Mouse (Mus musculus) midbrain, embryonic 13.5 days (tissue): ENCODE measurements around the gene Ppp4r4. TPM values are rescaled to one million over a fixed set of nuclear protein-coding genes. Genes with fewer than 3 reads are reported as not detected.
A peak's percentile ranks its signal among the peaks of the same experiment; 100 is the strongest.

Experiments used
- ATAC-seq: fragments of 200-750 bp; cut with Nextera tagmentation; 2 replicates; pipeline ENCODE4 v1.8.0; 2017; ENCODE audit warnings: mild to moderate bottlenecking, moderate TSS enrichment, moderate library complexity
- H3K27ac ChIP-seq: fragments of 300-500 bp; sonication (generic); 2 replicates; pipeline ENCODE4 v1.5.1; 2015; ENCODE audit warnings: inconsistent platforms, mild to moderate bottlenecking, moderate library complexity
- H3K27me3 ChIP-seq: fragments of 300-500 bp; sonication (generic); 2 replicates; pipeline ENCODE4 v1.6.1; 2015; ENCODE audit warnings: mild to moderate bottlenecking, inconsistent platforms
- H3K36me3 ChIP-seq: fragments of 300-500 bp; sonication (generic); 2 replicates; pipeline ENCODE4 v1.6.1; 2015; ENCODE audit warnings: mild to moderate bottlenecking, inconsistent platforms
- H3K4me1 ChIP-seq: fragments of 300-500 bp; sonication (generic); replicated peaks from 2 replicates; pipeline ENCODE4 v1.6.1; 2015; ENCODE audit warnings: inconsistent platforms
- H3K4me2 ChIP-seq: fragments of 300-500 bp; sonication (generic); replicated peaks from 2 replicates; pipeline ENCODE4 v1.6.1; 2015; ENCODE audit warnings: moderate library complexity, mild to moderate bottlenecking, inconsistent platforms
- H3K4me3 ChIP-seq: fragments of 300-500 bp; sonication (generic); replicated peaks from 2 replicates; pipeline ENCODE4 v1.5.1; 2015; ENCODE audit warnings: mild to moderate bottlenecking, inconsistent platforms
- H3K9ac ChIP-seq: fragments of 300-500 bp; sonication (generic); replicated peaks from 2 replicates; pipeline ENCODE4 v1.6.1; 2015; ENCODE audit warnings: mild to moderate bottlenecking, inconsistent platforms
- H3K9me3 ChIP-seq: fragments of 300-500 bp; sonication (generic); 2 replicates; pipeline ENCODE4 v1.6.1; 2016; ENCODE audit warnings: mild to moderate bottlenecking, inconsistent platforms
- WGBS: fragments of 180-500 bp; shearing (Covaris S2); methylation state at CpG from one replicate; pipeline ENCODE4 v1.1.7; 2015; 5-methylcytosine and 5-hydroxymethylcytosine counted together
- polyA plus RNA-seq: library from polyadenylated mRNA; unstranded; fragments of >200 nt; fragmentation: Nextera tagmentation; extraction: Ambion mirVana; gene quantifications from 2 replicates; pipeline ENCODE4 v1.2.1, GENCODE M21; 2015

The Ppp4r4 gene
- polyA plus RNA-seq, 1 experiment from 2014 or later: 2.2 TPM

DNA sequence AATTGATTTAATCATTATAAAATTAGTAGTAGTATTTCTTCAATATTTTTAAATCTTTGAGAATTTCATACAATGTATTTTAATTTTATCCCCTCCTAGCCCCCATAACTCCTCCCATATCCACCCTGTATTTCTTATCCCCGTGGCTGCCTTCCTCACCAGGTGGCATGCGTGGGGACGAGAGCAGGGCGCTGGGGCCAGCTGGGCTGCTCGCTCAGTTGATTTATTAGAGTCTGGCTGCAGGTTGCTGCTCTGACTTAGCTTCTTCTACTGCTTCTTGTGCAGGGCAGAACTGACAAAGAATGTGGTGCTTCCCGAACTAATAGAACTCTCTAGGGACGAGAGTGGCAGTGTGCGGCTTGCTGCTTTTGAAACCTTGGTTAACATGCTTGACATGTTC, 51.7 kb downstream of the Ppp4r4 start:
- no peaks in the 10 kb centered on the region for H3K9me3 ChIP-seq
- H3K9ac ChIP-seq: no peak overlapping the region
- no peak for ATAC-seq
- no peaks in the 10 kb centered on the region for H3K27me3 ChIP-seq
- no peak overlapping the region for H3K4me3 ChIP-seq
- H3K27ac ChIP-seq: no peak overlapping the region
- H3K4me2 ChIP-seq: no peak overlapping the region
- 89% methylated on average over 8 of the region's 8 CpGs for WGBS
- no peaks in the 10 kb centered on the region for H3K4me1 ChIP-seq
- no peaks in the 10 kb centered on the region for H3K36me3 ChIP-seq

- Histone ChIP-seq H3K9me3 (no peaks in the 10 kb centered on the region), H3K4me1 (peaks cover 6% of the 10 kb centered on the region; the same call in 1 of the 2 replicates), H3K4me2 (no peak overlapping the region), H3K4me3 (no peak overlapping the region), H3K9ac (no peak overlapping the region), H3K27me3 (no peaks in the 10 kb centered on the region), H3K27ac (no peak overlapping the region), H3K36me3 (no peaks in the 10 kb centered on the region)
- WGBS: 80% methylated on average over 2 of the region's 2 CpGs
- no peak for ATAC-seq
Observed at GRCm38 (mm10) chr12:103598411-103598810, 66.3 kb downstream of the Ppp4r4 start.

GRCm38 (mm10) chr12:103600364-103600763, 68.3 kb downstream of the Ppp4r4 start:
- Histone ChIP-seq H3K9ac (no peak overlapping the region), H3K27me3 (no peaks in the 10 kb centered on the region), H3K4me2 (no peak overlapping the region), H3K27ac (no peak overlapping the region), H3K4me1 (peaks cover 6% of the 10 kb centered on the region; the same call in 1 of the 2 replicates), H3K36me3 (no peaks in the 10 kb centered on the region), H3K4me3 (no peak overlapping the region), H3K9me3 (no peaks in the 10 kb centered on the region)
- 18% methylated on average over 3 of the region's 3 CpGs for WGBS
- ATAC-seq: no peak

- H3K9ac ChIP-seq: no peak overlapping the region
- no peaks in the 10 kb centered on the region for H3K36me3 ChIP-seq
- no peaks in the 10 kb centered on the region for H3K27me3 ChIP-seq
- ATAC-seq: no peak
- no peak overlapping the region for H3K4me2 ChIP-seq
- H3K9me3 ChIP-seq: no peaks in the 10 kb centered on the region
- H3K4me1 ChIP-seq: peaks cover 6% of the 10 kb centered on the region; the same call in 1 of the 2 replicates
- H3K27ac ChIP-seq: no peak overlapping the region
- H3K4me3 ChIP-seq: no peak overlapping the region
- WGBS: 85% methylated on average over 3 of the region's 3 CpGs
Observed at GRCm38 (mm10) chr12:103601839-103602238, 69.8 kb downstream of the Ppp4r4 start.

DNA sequence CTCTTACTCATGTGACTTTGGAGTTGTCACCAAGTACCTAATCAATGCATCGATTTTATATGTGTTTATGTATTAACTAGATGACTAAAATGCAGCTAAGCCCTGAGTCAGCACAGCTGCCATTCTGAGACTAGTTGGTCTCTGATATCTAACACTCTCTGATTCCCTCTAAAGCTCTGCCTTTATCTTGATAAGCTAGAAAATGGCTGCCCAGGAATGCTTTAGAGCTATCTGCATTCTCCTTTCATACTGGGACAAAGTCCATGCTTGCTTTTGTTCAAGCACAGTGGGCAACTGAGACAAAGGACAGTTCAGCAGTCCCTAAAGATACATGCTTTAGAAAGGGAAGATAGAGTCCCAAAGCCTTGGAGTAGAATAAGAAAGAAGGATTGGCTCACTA, 83.1 kb downstream of the Ppp4r4 start:
- Histone ChIP-seq H3K27me3 (no peaks in the 10 kb centered on the region), H3K27ac (no peak overlapping the region), H3K36me3 (0 out of 2 replicates have a peak, but pooled peaks cover 7% of the 10 kb centered on the region), H3K4me3 (no peak overlapping the region), H3K4me1 (no peaks in the 10 kb centered on the region), H3K9ac (no peak overlapping the region), H3K9me3 (no peaks in the 10 kb centered on the region), H3K4me2 (no peak overlapping the region)
- ATAC-seq: no peak
- WGBS: 90% methylated on average over 1 of the region's 1 CpGs

- H3K4me3 ChIP-seq: no peak overlapping the region
- ATAC-seq: no peak
- WGBS: 86% methylated on average over 4 of the region's 4 CpGs
- no peaks in the 10 kb centered on the region for H3K27me3 ChIP-seq
- H3K27ac ChIP-seq: no peak overlapping the region
- H3K9me3 ChIP-seq: no peaks in the 10 kb centered on the region
- no peak overlapping the region for H3K4me2 ChIP-seq
- no peaks in the 10 kb centered on the region for H3K4me1 ChIP-seq
- H3K36me3 ChIP-seq: 0 out of 2 replicates have a peak, but pooled peaks cover 7% of the 10 kb centered on the region
- H3K9ac ChIP-seq: no peak overlapping the region
Observed at GRCm38 (mm10) chr12:103615734-103616133, 83.7 kb downstream of the Ppp4r4 start.

DNA sequence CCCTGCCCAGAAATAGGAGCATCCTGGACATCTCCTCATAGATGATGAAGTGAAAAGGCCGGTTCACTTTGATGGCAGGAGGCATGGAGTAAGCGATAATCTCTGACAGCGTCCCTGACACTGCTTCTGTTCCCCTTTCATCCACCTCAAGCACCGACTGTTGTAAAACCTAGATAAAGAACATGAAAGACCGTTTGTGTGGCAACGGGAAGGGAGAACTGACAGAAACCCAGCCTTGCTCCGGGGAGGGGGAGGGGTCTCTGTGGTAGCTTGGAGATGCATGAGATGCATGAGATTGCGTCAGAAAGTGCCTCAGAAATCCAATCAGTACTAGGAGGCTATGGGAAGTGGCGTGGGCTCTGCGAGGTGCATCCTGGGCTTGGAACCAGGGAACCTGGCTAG, 84.8 kb downstream of the Ppp4r4 start:
- H3K27ac ChIP-seq: no peak overlapping the region
- ATAC-seq: no peak

GRCm38 (mm10) chr12:103631203-103631612, 99.1 kb downstream of the Ppp4r4 start, which contains the start of gene Serpina10:
Serpina10 (minus strand) TSS chr12:103631444.
- Histone ChIP-seq H3K4me1 (no peaks in the 10 kb centered on the region), H3K27me3 (no peaks in the 10 kb centered on the region), H3K27ac (no peak within 1 kb of the TSS), H3K9me3 (no peaks in the 10 kb centered on the region), H3K4me2 (no peak within 1 kb of the TSS), H3K9ac (no peak within 1 kb of the TSS), H3K36me3 (no peaks in the 10 kb centered on the region), H3K4me3 (no peak within 1 kb of the TSS)
- no peak for ATAC-seq
- 77% methylated on average over 3 of the region's 3 CpGs for WGBS

More for the DNA sequence above, 84.8 kb downstream of the Ppp4r4 start:
- H3K4me2 ChIP-seq: no peak overlapping the region
- no peak overlapping the region for H3K4me3 ChIP-seq
- H3K9me3 ChIP-seq: no peaks in the 10 kb centered on the region
- H3K36me3 ChIP-seq: 0 out of 2 replicates have a peak, but pooled peaks cover 7% of the 10 kb centered on the region
- H3K27me3 ChIP-seq: no peaks in the 10 kb centered on the region
- no peak overlapping the region for H3K9ac ChIP-seq
- WGBS: 90% methylated on average over 10 of the region's 10 CpGs
- H3K4me1 ChIP-seq: no peaks in the 10 kb centered on the region

DNA sequence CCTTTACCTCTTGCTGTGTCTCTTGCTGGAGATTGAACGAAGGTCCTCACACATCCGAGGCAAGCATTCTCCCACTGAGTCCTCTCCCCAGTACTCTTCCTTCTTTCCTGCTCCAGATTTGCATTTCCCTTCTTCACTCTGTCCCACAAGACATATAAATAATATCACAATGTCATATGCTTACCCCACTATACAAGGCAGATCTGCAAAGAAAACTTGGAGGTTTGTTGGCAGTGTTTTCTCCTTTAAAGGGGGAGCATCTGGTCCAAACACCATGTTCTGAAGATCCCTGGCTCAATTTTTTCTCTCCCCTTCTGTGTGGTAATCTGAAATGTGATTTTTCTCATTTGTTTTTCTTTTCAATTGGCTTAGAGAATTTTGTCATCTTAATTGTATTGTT, 102.3 kb downstream of the Ppp4r4 start:
- Histone ChIP-seq H3K9ac (no peak overlapping the region), H3K27ac (no peak overlapping the region), H3K27me3 (no peaks in the 10 kb centered on the region), H3K9me3 (no peaks in the 10 kb centered on the region), H3K4me1 (no peaks in the 10 kb centered on the region), H3K36me3 (no peaks in the 10 kb centered on the region), H3K4me2 (no peak overlapping the region), H3K4me3 (no peak overlapping the region)
- ATAC-seq: no peak
- WGBS: 82% methylated on average over 2 of the region's 2 CpGs

DNA sequence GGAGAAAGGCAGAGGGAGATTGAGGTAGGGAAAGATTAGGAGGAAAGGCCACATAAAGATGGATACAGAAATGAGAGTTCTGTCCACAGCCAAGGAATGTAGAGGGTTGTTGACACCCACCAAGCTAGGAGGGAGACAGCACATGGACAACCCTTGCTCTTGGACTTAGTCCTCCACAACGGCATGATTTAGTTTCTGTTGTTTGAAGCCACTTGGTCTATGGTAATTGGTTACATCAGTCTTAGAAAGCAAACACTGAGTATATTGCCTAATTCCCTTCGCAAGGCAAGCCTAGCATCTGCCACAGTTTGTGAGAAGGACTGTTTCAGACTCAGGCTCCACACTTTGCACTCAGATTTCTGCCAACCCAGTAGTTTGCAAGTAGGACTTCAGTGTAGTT, 103.8 kb downstream of the Ppp4r4 start:
- WGBS: 87% methylated on average over 2 of the region's 2 CpGs
- H3K27me3 ChIP-seq: no peaks in the 10 kb centered on the region
- no peak overlapping the region for H3K9ac ChIP-seq
- H3K4me3 ChIP-seq: no peak overlapping the region
- H3K9me3 ChIP-seq: no peaks in the 10 kb centered on the region
- no peak overlapping the region for H3K27ac ChIP-seq
- no peak for ATAC-seq
- H3K4me1 ChIP-seq: no peaks in the 10 kb centered on the region
- no peaks in the 10 kb centered on the region for H3K36me3 ChIP-seq
- no peak overlapping the region for H3K4me2 ChIP-seq

- no peaks in the 10 kb centered on the region for H3K27me3 ChIP-seq
- no peak overlapping the region for H3K4me2 ChIP-seq
- 0 out of 2 replicates have a peak, but pooled peaks have one; percentile 60 for ATAC-seq
- H3K36me3 ChIP-seq: no peaks in the 10 kb centered on the region
- H3K9me3 ChIP-seq: no peaks in the 10 kb centered on the region
- no peak overlapping the region for H3K27ac ChIP-seq
- 0% methylated on average over 2 of the region's 2 CpGs for WGBS
- H3K9ac ChIP-seq: no peak overlapping the region
- H3K4me3 ChIP-seq: no peak overlapping the region
- H3K4me1 ChIP-seq: no peaks in the 10 kb centered on the region
Observed at GRCm38 (mm10) chr12:103643336-103643735, 111.3 kb downstream of the Ppp4r4 start.

- Histone ChIP-seq H3K4me1 (no peaks in the 10 kb centered on the region), H3K4me2 (no peak overlapping the region), H3K27ac (no peak overlapping the region), H3K9ac (no peak overlapping the region), H3K36me3 (no peaks in the 10 kb centered on the region), H3K4me3 (no peak overlapping the region), H3K27me3 (no peaks in the 10 kb centered on the region), H3K9me3 (no peaks in the 10 kb centered on the region)
- 81% methylated on average over 3 of the region's 3 CpGs for WGBS
- ATAC-seq: no peak
Observed at GRCm38 (mm10) chr12:103643818-103644217, 111.7 kb downstream of the Ppp4r4 start.

DNA sequence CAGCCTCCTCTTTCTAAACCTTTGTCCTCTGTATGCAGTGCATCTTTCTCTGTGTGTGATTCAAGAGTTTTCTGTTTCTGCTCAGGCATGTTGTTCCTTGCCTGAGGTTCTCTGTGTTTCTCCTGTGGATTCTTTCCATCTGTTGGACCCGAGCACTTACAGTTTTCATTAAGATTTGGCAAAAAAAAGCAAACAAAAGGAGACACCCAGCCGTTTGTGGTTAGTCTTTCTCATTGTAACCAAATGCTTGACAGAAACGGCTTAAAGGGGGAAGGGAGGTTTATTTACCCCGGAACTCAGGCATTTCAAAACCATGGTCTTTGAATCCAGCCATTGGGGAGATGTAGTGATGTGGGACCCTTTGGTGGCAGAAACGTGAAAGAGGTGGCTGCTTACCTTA, 112.5 kb downstream of the Ppp4r4 start:
- no peak overlapping the region for H3K9ac ChIP-seq
- no peaks in the 10 kb centered on the region for H3K4me1 ChIP-seq
- H3K27ac ChIP-seq: no peak overlapping the region
- no peaks in the 10 kb centered on the region for H3K9me3 ChIP-seq
- no peaks in the 10 kb centered on the region for H3K36me3 ChIP-seq
- H3K4me3 ChIP-seq: no peak overlapping the region
- WGBS: 38% methylated on average over 5 of the region's 5 CpGs
- no peak overlapping the region for H3K4me2 ChIP-seq
- ATAC-seq: no peak
- H3K27me3 ChIP-seq: no peaks in the 10 kb centered on the region
